Mouse (Mus musculus) testis, adult 2 months (tissue): ENCODE data around the gene 2810004N23Rik.

Experiments
- CTCF ChIP-seq: fragments of 200-500 bp; IDR thresholded peaks from 2 replicates; pipeline ENCODE4 v1.5.1; 2012; ENCODE audit warnings: low read depth, mild to moderate bottlenecking, inconsistent platforms, low read length, moderate library complexity; ENCODE audit not compliant: control insufficient read depth, insufficient read depth, insufficient replicate concordance
- POLR2A ChIP-seq: fragments of 200-500 bp; IDR thresholded peaks from 2 replicates; pipeline ENCODE4 v1.6.1; 2012; ENCODE audit warnings: low read depth, mild to moderate bottlenecking, inconsistent platforms, low read length, moderate library complexity; ENCODE audit not compliant: control insufficient read depth

DNA sequence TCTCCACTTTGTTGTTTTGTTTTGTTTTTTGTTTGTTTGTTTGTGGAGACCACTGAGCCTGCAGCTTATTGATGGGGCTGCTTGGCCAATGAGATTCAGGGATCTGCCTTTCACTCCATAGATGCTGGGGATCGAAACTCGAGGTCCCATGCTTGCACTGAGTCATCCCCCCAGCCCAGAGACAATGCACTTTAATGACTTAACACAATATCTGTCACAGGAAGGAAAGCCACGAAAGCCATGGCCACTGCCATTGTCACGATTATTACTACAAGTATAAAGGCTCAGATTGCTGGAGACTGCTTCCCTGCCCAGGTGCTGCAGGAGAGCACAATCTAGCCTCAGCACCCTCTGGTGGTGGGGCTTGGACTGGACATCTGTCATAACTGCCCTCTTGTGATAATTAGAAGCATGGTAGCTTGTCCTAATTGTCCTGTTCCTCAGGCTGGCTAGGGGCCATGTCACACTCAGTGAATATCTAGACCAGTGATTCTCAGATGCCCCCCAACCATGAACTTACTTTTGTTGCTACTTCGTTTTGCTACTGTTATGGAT, 52.8 kb downstream of the 2810004N23Rik start:
- TF ChIP-seq POLR2A = no peak
- no peak for TF ChIP-seq CTCF
